Mouse (Mus musculus): ENCODE results near the gene Cxcl15.

- TF ChIP-seq TAL1 (IDR thresholded peaks at IDR 0.05; ENCODE audit: low read length) (no peak), GATA1 (IDR thresholded peaks at IDR 0.05; ENCODE audit: low read length) (no peak)
Measured at GRCm38 (mm10) chr5:90761834-90762233, 32.5 kb upstream of the Cxcl15 start.

Data from erythroblast, embryonic 14.5 days (primary cell).